Mouse (Mus musculus) cerebral cortex, adult 2 months (tissue): Measurements from ENCODE around the gene Clybl.

ENCODE experiments used
- WGBS: fragments of 180-500 bp; shearing (Covaris S2); methylation state at CpG from one replicate; pipeline ENCODE4 v1.1.7; 2018; 5-methylcytosine and 5-hydroxymethylcytosine counted together

Clybl gene

GRCm38 (mm10) chr14:122303821-122304220 is 122.3 kb downstream of the Clybl start:
- WGBS, result 38% methylated on average over 1 of the region's 1 CpGs

GRCm38 (mm10) chr14:122305132-122305531 is 123.6 kb downstream of the Clybl start:
- 54% methylated on average over 8 of the region's 8 CpGs for WGBS

GRCm38 (mm10) chr14:122312415-122312814 is 130.9 kb downstream of the Clybl start:
- 95% methylated on average over 6 of the region's 6 CpGs for WGBS

GRCm38 (mm10) chr14:122313328-122313727 is 131.8 kb downstream of the Clybl start:
- 90% methylated on average over 4 of the region's 4 CpGs for WGBS

GRCm38 (mm10) chr14:122315743-122316142 is 134.2 kb downstream of the Clybl start:
- WGBS, result 73% methylated on average over 12 of the region's 12 CpGs

- WGBS, result 73% methylated on average over 5 of the region's 5 CpGs
These were observed 140.6 kb downstream of the Clybl start for GRCm38 (mm10) chr14:122322136-122322535.

GRCm38 (mm10) chr14:122323838-122324458 is 142.4 kb downstream of the Clybl start:
- 71% methylated on average over 9 of the region's 9 CpGs for WGBS

GRCm38 (mm10) chr14:122330136-122330535 is 148.6 kb downstream of the Clybl start:
- 87% methylated on average over 9 of the region's 9 CpGs for WGBS

GRCm38 (mm10) chr14:122330716-122331115 is 149.2 kb downstream of the Clybl start:
- 95% methylated on average over 2 of the region's 2 CpGs for WGBS

- WGBS, result 81% methylated on average over 14 of the region's 14 CpGs
These were observed 150.3 kb downstream of the Clybl start for GRCm38 (mm10) chr14:122331635-122332460.

- WGBS, result 58% methylated on average over 4 of the region's 4 CpGs
These were observed 155.5 kb downstream of the Clybl start for GRCm38 (mm10) chr14:122336957-122337356.

- WGBS, result 67% methylated on average over 4 of the region's 4 CpGs
These were observed 157.3 kb downstream of the Clybl start for GRCm38 (mm10) chr14:122338784-122339183.

GRCm38 (mm10) chr14:122340141-122340540 is 158.6 kb downstream of the Clybl start:
- 98% methylated on average over 5 of the region's 5 CpGs for WGBS

GRCm38 (mm10) chr14:122341591-122342360 is 160.3 kb downstream of the Clybl start:
- WGBS, result 81% methylated on average over 6 of the region's 6 CpGs

GRCm38 (mm10) chr14:122344272-122345224 is 163.0 kb downstream of the Clybl start:
- WGBS, result 51% methylated on average over 18 of the region's 18 CpGs

GRCm38 (mm10) chr14:122348069-122348468 is 166.6 kb downstream of the Clybl start:
- WGBS, result 92% methylated on average over 7 of the region's 7 CpGs

- 47% methylated on average over 5 of the region's 5 CpGs for WGBS
These were observed 167.8 kb downstream of the Clybl start for GRCm38 (mm10) chr14:122349326-122349725.

- WGBS, result 56% methylated on average over 4 of the region's 4 CpGs
These were observed 168.3 kb downstream of the Clybl start for GRCm38 (mm10) chr14:122349761-122350160.

GRCm38 (mm10) chr14:122350766-122351165 is 169.3 kb downstream of the Clybl start:
- 89% methylated on average over 8 of the region's 8 CpGs for WGBS

- 86% methylated on average over 4 of the region's 4 CpGs for WGBS
These were observed 175.8 kb downstream of the Clybl start for GRCm38 (mm10) chr14:122357316-122357715.

- 68% methylated on average over 3 of the region's 3 CpGs for WGBS
These were observed 177.1 kb downstream of the Clybl start for GRCm38 (mm10) chr14:122358592-122358991.
